Mouse (Mus musculus) activated CD4-positive, CD25-positive, alpha-beta regulatory T cell, adult 4 months (primary cell): ENCODE measurements around the gene Lsm14b. TPM values are rescaled to one million over a fixed set of nuclear protein-coding genes. Genes with fewer than 3 reads are reported as not detected.

Experiments
- ATAC-seq: one replicate; pipeline ENCODE4 v1.8.0; 2017
- polyA plus RNA-seq, 2 experiments: library from polyadenylated mRNA; unstranded; fragments of 100-300 nt; shearing (Covaris generic); gene quantifications; one replicate each; pipeline ENCODE4 v1.2.1; 2017

Lsm14b gene
- polyA plus RNA-seq, 2 experiments from 2014 or later: 3.3 to 4.1 TPM

GRCm38 (mm10) chr2:180063338-180064131 is 38.7 kb downstream of the Lsm14b start:
- no peak for ATAC-seq

DNA sequence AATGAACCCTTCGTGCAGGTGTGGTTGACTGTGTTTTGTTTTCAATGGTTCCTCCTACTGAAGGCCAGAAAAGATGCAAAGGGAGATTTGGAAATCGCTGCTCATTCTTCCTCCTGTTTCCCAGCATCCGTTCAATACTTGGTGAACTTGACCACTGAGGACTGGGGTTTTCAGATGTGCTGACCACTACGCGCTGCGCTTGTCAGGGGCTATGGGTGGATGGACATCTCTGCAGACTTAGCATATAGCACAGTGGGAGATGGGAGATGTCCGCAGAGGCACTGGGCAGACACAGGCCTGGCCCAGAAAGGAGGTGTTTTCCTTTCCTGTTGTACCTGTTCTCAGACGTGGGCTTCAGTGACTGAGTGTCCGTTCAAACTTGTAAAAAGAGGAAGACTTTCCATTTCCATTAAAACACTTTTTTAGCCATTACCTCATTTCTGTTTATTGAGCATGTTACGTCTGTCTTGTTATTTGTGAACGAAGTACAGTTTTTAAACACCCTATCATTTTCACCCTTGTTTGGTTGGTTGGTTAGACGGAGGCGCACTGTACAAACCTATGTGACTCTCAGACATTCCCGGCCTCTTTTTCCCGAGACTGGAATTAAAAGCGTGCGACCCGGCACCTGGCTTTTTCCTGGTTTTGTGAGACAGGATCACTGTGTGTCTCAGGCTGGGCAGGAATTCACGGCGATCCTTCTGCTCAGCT is 45.1 kb downstream of the Lsm14b start:
- ATAC-seq: no peak

- peak; percentile 95 for ATAC-seq
These were observed 46.0 kb downstream of the Lsm14b start, which contains the start of gene Mtg2 for GRCm38 (mm10) chr2:180070481-180071453. TSS of gene Mtg2 (plus strand) at chr2:180070588.

GRCm38 (mm10) chr2:180071671-180072070 is 46.9 kb downstream of the Lsm14b start:
- ATAC-seq: no peak

GRCm38 (mm10) chr2:180072886-180073285 is 48.1 kb downstream of the Lsm14b start:
- no peak for ATAC-seq

DNA sequence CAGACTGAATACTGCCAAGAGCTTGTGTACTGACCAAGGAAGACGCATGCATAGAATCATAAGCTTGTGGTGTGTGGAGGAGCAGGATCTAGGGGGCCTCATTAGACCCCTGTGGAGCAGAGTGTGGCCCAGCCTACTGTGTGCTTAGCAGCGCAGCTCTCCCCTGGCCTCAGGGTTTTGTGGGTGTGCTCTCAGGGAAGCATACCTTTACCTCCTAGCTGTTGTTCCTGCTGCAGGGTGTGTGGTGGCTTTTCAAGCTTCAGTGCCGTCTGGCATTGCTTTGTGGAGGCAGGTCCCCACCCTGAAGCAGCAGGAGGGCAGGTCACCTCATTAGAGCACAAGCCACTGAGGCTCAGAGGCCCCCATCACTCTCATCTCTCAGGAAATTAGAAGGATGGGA is 52.8 kb downstream of the Lsm14b start:
- ATAC-seq: no peak

DNA sequence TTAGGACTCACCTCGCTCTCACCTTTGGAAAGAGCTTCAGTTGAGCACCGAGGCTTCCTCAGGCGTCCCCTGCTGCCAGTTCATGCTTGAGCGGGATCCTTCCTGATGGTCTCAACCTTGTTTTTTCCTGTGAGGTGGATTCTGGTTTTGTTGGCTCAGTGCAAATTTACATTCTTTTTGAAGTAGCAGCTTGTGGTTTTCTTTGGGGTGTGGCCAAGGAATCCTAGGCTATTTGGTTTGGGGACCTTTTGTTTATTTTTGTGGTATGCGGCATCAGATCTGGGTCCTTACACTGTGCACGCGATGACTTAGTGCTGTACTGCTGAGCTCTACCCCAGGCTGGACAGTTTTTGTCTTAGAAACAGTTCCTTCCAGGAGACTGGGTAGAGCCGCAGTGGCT is 55.9 kb downstream of the Lsm14b start:
- no peak for ATAC-seq

DNA sequence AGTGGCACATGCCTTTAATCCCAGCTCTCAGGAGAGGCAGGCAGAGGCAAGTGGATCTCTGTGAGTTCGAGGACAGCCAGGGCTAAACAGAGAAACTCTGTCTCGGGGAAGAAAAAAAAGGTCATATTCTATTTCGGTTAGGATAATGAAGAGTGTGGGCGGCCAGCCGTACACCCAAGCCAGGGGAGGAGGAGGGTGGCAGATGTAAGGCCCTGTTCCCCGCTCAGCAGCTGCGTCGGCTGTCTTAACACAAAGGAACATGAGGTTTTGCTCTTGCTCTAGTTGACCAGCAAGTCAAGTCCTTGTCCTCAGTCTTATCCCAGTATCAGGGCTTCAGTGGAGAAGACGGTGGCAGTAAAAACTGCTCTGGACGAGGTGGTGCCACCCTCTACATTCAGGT is 58.3 kb downstream of the Lsm14b start:
- ATAC-seq: no peak

- no peak for ATAC-seq
These were observed 59.8 kb downstream of the Lsm14b start for GRCm38 (mm10) chr2:180084565-180084964.

Other genes with a start within 250 kb of the Lsm14b start
- 1 to 10 TPM; 4.5 to 6.5 TPM for gene Taf4, start 48.3 kb upstream of the Lsm14b start, polyA plus RNA-seq
- gene Psma7, start 17.4 kb downstream of the Lsm14b start, polyA plus RNA-seq: 100 to 1,000 TPM; 466 to 511 TPM
- gene Ss18l1, start 17.5 kb downstream of the Lsm14b start, polyA plus RNA-seq: under 1 TPM; 0.87 to 0.99 TPM
- 10 to 100 TPM; 27.0 to 39.1 TPM for gene Mtg2, start 45.6 kb downstream of the Lsm14b start, polyA plus RNA-seq
- gene Hrh3, start 79.5 kb downstream of the Lsm14b start, polyA plus RNA-seq: not detected
- gene Osbpl2, start 94.3 kb downstream of the Lsm14b start, polyA plus RNA-seq: 10 to 100 TPM; 19.3 to 21.4 TPM
- 100 to 1,000 TPM in 1 of 2 experiments, 10 to 100 TPM in 1; 87.7 to 113 TPM for gene Adrm1, start 146.5 kb downstream of the Lsm14b start, polyA plus RNA-seq
- under 1 TPM; 0.28 to 0.59 TPM for gene Lama5, start 200.9 kb downstream of the Lsm14b start, polyA plus RNA-seq
- 1,000 to 10,000 TPM; 1,181 to 1,680 TPM for gene Rps21, start 232.4 kb downstream of the Lsm14b start, polyA plus RNA-seq
- 1 to 10 TPM; 5.9 to 7.2 TPM for gene Cables2, start 248.5 kb downstream of the Lsm14b start, polyA plus RNA-seq